Mouse (Mus musculus): ENCODE data around the gene Pgap3. TPM values are rescaled to one million over a fixed set of nuclear protein-coding genes. Genes with fewer than 3 reads are reported as not detected.

Gene Pgap3
- total RNA-seq, 2 experiments from 2014 or later: 5.4 to 10.6 TPM

GRCm38 (mm10) chr11:98360866-98361521, 39.3 kb downstream of the Pgap3 start:
- no peak for ATAC-seq (replicated peaks; ENCODE audit: low FRiP score, low TSS enrichment, poor library complexity, severe bottlenecking)

- ATAC-seq (replicated peaks; ENCODE audit: low FRiP score, low TSS enrichment, poor library complexity, severe bottlenecking): peak; percentile 73
These were observed 41.9 kb downstream of the Pgap3 start, which contains the start of gene Stard3 for GRCm38 (mm10) chr11:98358161-98359083. Gene Stard3 (plus strand): TSS chr11:98358368.

- no peak for ATAC-seq (replicated peaks; ENCODE audit: low FRiP score, low TSS enrichment, poor library complexity, severe bottlenecking)
These were observed 42.7 kb downstream of the Pgap3 start for GRCm38 (mm10) chr11:98357396-98358160.

DNA sequence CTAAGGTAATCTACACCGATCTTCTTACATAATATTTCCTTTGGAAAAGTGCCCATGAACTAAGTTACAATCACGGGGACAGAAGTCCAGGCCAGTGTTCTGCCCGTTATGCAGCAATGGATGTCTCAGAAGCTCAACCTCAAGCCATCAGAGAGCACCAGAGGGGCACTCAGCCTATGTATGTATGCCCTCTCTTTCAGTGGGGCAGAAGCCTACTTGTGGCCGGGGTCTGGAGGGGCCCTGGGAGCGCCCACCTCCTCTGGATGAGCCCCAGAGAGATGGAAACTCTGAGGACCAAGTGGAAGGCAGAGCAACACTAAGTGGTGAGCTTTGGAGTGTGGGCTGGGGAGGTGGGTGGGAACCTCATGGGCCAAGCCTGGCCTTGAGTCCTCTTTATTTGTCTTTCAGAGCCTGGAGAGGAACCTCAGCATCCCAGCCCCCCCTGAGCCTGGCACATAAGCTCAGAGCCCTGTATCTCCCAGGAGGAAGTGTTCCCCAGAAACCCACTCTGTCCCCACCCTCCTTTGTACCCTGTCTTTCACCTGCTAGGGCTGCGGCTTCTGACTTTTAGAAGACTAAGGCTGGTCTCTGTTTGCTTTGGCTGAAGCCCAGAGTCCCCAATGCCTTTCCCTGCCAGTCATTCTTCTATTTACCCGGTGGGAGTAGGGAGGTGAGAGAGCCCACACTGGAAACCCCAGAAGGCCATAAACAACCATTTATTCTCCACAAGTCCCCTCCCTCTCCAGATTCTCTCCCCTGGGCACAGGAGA, 43.5 kb downstream of the Pgap3 start:
- ATAC-seq (replicated peaks; ENCODE audit: low FRiP score, low TSS enrichment, poor library complexity, severe bottlenecking): no peak

DNA sequence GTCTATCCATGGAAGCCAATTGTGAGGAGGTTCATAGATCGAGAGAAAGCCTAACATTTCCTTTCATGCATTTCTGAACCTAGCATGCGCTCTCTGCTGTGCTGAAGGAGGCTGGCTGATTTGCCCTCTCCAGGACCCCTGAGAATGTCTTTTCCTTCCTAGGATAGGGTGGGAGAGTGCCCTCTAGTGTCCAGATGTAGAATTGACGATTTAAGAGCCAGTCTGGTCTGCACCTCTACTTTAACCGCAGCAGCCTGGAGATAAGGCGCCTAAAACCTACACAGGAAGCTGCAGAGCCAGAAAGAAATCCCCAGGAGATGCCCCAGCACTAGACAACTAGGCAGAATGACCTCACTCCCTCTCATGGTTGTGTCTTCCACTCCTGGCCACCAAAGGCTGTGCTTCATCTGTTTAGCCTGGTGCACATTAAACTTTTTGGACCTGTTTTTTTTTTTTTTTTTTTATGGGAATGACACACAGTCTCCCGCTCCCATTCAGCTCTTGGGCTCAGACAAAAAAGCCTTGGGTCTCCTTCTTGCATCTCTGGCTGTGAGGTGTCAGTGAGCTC, 44.5 kb downstream of the Pgap3 start:
- peak; percentile 46 for ATAC-seq (replicated peaks; ENCODE audit: low FRiP score, low TSS enrichment, poor library complexity, severe bottlenecking)

GRCm38 (mm10) chr11:98354445-98354844, 45.8 kb downstream of the Pgap3 start:
- ATAC-seq (replicated peaks; ENCODE audit: low FRiP score, low TSS enrichment, poor library complexity, severe bottlenecking): no peak

- ATAC-seq (replicated peaks; ENCODE audit: low FRiP score, low TSS enrichment, poor library complexity, severe bottlenecking): no peak
These were observed 46.6 kb downstream of the Pgap3 start for GRCm38 (mm10) chr11:98353651-98354211.

GRCm38 (mm10) chr11:98352272-98352990, 47.9 kb downstream of the Pgap3 start:
- no peak for ATAC-seq (replicated peaks; ENCODE audit: low FRiP score, low TSS enrichment, poor library complexity, severe bottlenecking)

DNA sequence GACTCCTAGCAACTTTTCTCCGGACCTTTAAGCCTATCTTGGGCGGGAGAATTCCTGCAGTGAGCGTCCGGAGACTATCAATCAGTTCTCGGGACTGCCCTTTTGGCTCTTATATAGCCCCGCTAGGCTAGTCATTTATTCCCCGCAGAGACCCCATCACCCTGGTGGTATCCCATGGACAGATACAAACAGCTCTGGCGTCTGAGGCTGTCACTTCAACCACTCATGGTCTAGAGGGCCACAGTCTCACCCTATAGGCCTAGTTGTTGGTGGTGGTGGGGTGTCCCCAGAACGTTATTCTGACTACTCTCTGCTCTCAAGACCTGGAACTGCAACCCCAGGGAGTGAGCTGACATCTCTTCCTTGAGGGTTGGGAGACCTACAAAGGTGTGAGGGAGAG, 51.0 kb downstream of the Pgap3 start:
- no peak for ATAC-seq (replicated peaks; ENCODE audit: low FRiP score, low TSS enrichment, poor library complexity, severe bottlenecking)

DNA sequence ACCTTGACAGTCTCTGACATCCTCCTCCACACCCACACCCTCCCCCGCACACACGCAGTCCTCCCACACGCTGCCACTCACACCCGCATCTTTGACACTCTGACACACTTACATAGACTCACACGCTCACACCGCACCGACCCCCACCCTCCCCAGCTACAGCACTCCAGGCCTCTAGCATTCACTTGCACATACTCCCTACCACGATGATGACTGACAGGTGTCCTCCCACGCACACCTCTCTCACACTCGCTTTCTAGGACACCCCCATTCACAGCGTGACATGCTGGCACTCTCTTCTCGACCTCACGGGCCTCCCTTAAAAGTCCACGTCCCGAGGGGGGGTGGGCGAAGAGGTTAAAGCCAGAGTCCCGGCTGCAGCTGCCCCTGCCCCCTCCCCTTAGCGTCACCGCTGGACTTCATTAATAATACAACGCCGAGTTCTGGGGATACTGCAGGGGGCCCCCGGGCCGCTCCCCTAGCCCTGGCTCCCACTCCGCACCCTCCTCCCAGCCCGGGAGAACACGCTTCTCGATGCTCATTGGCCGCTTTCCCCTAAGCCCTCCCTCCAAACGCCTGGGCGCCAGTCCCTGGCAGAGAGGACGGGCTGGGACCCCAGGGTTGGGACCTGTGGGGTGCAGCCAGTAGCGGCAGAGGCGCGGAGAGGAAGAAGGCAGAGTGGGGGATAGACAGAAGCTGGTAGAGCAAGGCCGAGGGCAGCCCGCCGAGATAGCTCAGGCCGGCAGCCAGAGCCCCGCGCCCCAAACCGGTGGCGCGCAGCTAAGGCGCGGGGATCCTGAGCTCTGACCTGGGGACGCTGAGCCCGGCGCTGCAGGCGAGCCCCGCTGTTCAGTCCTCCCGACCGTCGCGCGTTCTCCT, 52.0 kb downstream of the Pgap3 start, which contains the start of gene Ppp1r1b:
Gene Ppp1r1b, plus strand, starts transcription at position 322 of the 879 bp plus-strand sequence.
- no peak for ATAC-seq (replicated peaks; ENCODE audit: low FRiP score, low TSS enrichment, poor library complexity, severe bottlenecking)

GRCm38 (mm10) chr11:98347385-98348082, 52.8 kb downstream of the Pgap3 start:
- no peak for ATAC-seq (replicated peaks; ENCODE audit: low FRiP score, low TSS enrichment, poor library complexity, severe bottlenecking)

DNA sequence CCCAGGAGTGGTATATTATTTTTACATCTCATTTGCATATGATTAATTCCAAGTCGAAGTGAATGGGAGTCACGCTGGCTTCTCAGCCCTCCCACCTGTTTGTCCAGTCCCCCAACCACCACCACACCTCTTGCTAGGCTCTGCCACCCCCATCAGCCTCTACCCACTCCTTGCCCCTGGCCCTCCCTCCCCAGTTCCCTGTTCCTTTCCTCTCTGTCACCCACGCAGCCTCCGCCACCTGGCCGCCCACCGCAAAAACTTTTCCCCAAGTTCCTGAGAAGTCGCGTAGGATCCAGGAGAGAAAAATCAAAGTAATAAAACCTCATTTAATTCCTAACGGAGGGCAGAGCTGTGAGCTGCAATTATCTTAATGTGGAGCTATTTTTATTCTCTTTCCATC, 54.1 kb downstream of the Pgap3 start:
- no peak for ATAC-seq (replicated peaks; ENCODE audit: low FRiP score, low TSS enrichment, poor library complexity, severe bottlenecking)

DNA sequence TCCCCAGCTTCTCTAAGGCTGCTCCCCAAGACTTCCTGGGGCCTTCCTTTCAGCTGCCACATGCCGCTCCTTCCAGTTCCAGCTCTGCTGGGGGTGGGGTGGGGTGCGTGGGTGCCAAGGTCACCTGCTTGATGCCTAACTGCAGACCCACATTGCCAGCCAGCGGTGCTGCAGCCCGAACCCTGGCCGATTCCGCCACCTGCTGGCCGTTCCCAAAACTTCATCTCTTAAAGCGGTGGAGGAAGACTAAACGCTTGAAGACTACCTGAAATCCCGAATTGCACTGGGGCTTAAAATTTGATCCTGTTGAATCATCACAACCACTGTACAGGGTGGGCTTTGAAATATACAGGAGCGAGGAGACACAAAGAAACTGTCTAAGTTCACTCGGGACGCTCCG, 55.0 kb downstream of the Pgap3 start:
- 0 out of 2 replicates have a peak, but pooled peaks have one; percentile 25 for ATAC-seq (replicated peaks; ENCODE audit: low FRiP score, low TSS enrichment, poor library complexity, severe bottlenecking)

GRCm38 (mm10) chr11:98342000-98342945, 58.0 kb downstream of the Pgap3 start:
- peak; percentile 69 for ATAC-seq (replicated peaks; ENCODE audit: low FRiP score, low TSS enrichment, poor library complexity, severe bottlenecking)

DNA sequence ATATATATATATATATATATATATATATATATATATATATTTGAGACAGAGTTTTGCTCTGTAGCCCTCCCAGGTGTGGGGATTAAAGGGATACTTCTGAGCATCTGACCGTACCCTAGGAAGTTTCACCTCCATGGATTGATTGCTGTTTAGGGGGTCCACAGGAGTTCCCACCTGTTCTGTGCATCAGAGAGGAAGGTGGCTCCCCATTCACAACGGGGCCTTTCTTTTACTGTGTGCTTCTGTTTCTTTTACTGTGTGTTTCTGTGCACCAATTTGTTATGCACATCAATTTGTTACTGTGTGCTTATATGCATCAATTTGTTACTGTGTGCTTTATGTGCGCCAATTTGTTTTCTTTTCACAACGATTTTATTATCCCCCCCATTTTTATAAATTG, 59.1 kb downstream of the Pgap3 start:
- no peak for ATAC-seq (replicated peaks; ENCODE audit: low FRiP score, low TSS enrichment, poor library complexity, severe bottlenecking)
